Mouse (Mus musculus) brain, embryonic 14.5 days (tissue): ENCODE data around the gene Timeless.

Source experiments
- CTCF ChIP-seq: fragments of 200-500 bp; IDR thresholded peaks from 2 replicates; pipeline ENCODE4 v1.5.1; 2012; ENCODE audit warnings: inconsistent platforms, mild to moderate bottlenecking, moderate library complexity, borderline replicate concordance; ENCODE audit not compliant: insufficient read depth, insufficient read length; ENCODE audit errors: extremely low read depth
- POLR2A ChIP-seq: fragments of 200-500 bp; IDR thresholded peaks from 2 replicates; pipeline ENCODE4 v1.6.1; 2012; ENCODE audit warnings: mild to moderate bottlenecking, inconsistent platforms, borderline replicate concordance; ENCODE audit not compliant: poor library complexity, insufficient read depth, insufficient read length, severe bottlenecking; ENCODE audit errors: extremely low read depth

GRCm38 (mm10) chr10:128232420-128232985 is 638 bp downstream of the Timeless start:
- TF ChIP-seq CTCF (peak; percentile 68; the same call in 1 of the 2 replicates), POLR2A (no peak)
